Mouse (Mus musculus): ENCODE measurements around the gene Pnma5.

The Pnma5 gene

GRCm38 (mm10) chrX:72985607-72986006, 51.3 kb downstream of the Pnma5 start:
- DNase-seq (ENCODE audit: low read depth) = no peak
